Mouse (Mus musculus) embryonic facial prominence, embryonic 12.5 days (tissue): ENCODE data around the gene Cdca7l. TPM values are rescaled to one million over a fixed set of nuclear protein-coding genes. Genes with fewer than 3 reads are reported as not detected.
A peak's percentile ranks its signal among the peaks of the same experiment; 100 is the strongest.

Source experiments
- ATAC-seq: fragments of 200-750 bp; cut with Nextera tagmentation; 2 replicates; pipeline ENCODE4 v1.8.0; 2017; ENCODE audit not compliant: insufficient number of reproducible peaks, insufficient read depth, low FRiP score, low TSS enrichment
- H3K27ac ChIP-seq: fragments of 300-500 bp; sonication (generic); 2 replicates; pipeline ENCODE4 v1.5.1; 2016; ENCODE audit warnings: mild to moderate bottlenecking
- H3K27me3 ChIP-seq: fragments of 300-500 bp; sonication (generic); 2 replicates; pipeline ENCODE4 v1.6.1; 2016; ENCODE audit warnings: mild to moderate bottlenecking, moderate library complexity
- H3K36me3 ChIP-seq: fragments of 300-500 bp; sonication (generic); 2 replicates; pipeline ENCODE4 v1.6.1; 2016; ENCODE audit warnings: mild to moderate bottlenecking
- H3K4me1 ChIP-seq: fragments of 300-500 bp; sonication (generic); 2 replicates; pipeline ENCODE4 v1.6.1; 2016
- H3K4me2 ChIP-seq: fragments of 300-500 bp; sonication (generic); replicated peaks from 2 replicates; pipeline ENCODE4 v1.6.1; 2016; ENCODE audit warnings: mild to moderate bottlenecking, moderate library complexity
- H3K4me3 ChIP-seq: fragments of 300-500 bp; sonication (generic); 2 replicates; pipeline ENCODE4 v1.5.1; 2016; ENCODE audit warnings: mild to moderate bottlenecking
- H3K9ac ChIP-seq: fragments of 300-500 bp; sonication (generic); 2 replicates; pipeline ENCODE4 v1.6.1; 2016; ENCODE audit warnings: mild to moderate bottlenecking, moderate library complexity
- H3K9me3 ChIP-seq: fragments of 300-500 bp; sonication (generic); 2 replicates; pipeline ENCODE4 v1.6.1; 2016; ENCODE audit warnings: mild to moderate bottlenecking, moderate library complexity
- WGBS: fragments of 180-500 bp; shearing (Covaris S2); methylation state at CpG from one replicate; pipeline ENCODE4 v1.1.7; 2016; 5-methylcytosine and 5-hydroxymethylcytosine counted together
- polyA plus RNA-seq: library from polyadenylated mRNA; unstranded; fragments of >200 nt; fragmentation: Nextera tagmentation; extraction: Ambion mirVana; gene quantifications from 2 replicates; pipeline ENCODE4 v1.2.1, GENCODE M21; 2016

Gene Cdca7l
- polyA plus RNA-seq, 1 experiment from 2014 or later = 34.6 TPM

- no peaks in the 10 kb centered on the region for H3K27me3 ChIP-seq
- no peaks in the 10 kb centered on the region for H3K36me3 ChIP-seq
- peak overlapping the region; percentile 90 for H3K27ac ChIP-seq
- under 1% methylated on average over 75 of the region's 75 CpGs for WGBS
- H3K9ac ChIP-seq = peak overlapping the region; percentile 81
- H3K4me1 ChIP-seq = 0 out of 2 replicates have a peak, but pooled peaks cover 6% of the 10 kb centered on the region
- peak overlapping the region; percentile 75 for H3K4me2 ChIP-seq
- H3K4me3 ChIP-seq = peak overlapping the region; percentile 76
- H3K9me3 ChIP-seq = no peaks in the 10 kb centered on the region
- peak; percentile 94 for ATAC-seq
Measured at GRCm38 (mm10) chr12:117843302-117844074, 39.4 kb downstream of the Cdca7l start.

GRCm38 (mm10) chr12:117844075-117844408 is 40.0 kb downstream of the Cdca7l start:
- WGBS = under 1% methylated on average over 15 of the region's 15 CpGs

GRCm38 (mm10) chr12:117844917-117845316 is 40.8 kb downstream of the Cdca7l start:
- H3K27me3 ChIP-seq = no peaks in the 10 kb centered on the region
- no peak overlapping the region for H3K27ac ChIP-seq
- no peak overlapping the region; the same call in 1 of the 2 replicates for H3K9ac ChIP-seq

More at GRCm38 (mm10) chr12:117844075-117844408, 40.0 kb downstream of the Cdca7l start:
- peak overlapping the region; percentile 90; the same call in 1 of the 2 replicates for H3K27ac ChIP-seq
- peak overlapping the region; percentile 81 for H3K9ac ChIP-seq
- H3K4me2 ChIP-seq = peak overlapping the region; percentile 75
- H3K36me3 ChIP-seq = no peaks in the 10 kb centered on the region
- H3K4me1 ChIP-seq = 0 out of 2 replicates have a peak, but pooled peaks cover 6% of the 10 kb centered on the region
- no peaks in the 10 kb centered on the region for H3K9me3 ChIP-seq
- H3K4me3 ChIP-seq = peak overlapping the region; percentile 76
- no peaks in the 10 kb centered on the region for H3K27me3 ChIP-seq
- peak; percentile 79 for ATAC-seq

GRCm38 (mm10) chr12:117848621-117849020 is 44.5 kb downstream of the Cdca7l start:
- no peak overlapping the region for H3K4me2 ChIP-seq
- H3K4me3 ChIP-seq = no peak overlapping the region
- no peak overlapping the region for H3K9ac ChIP-seq
- no peak overlapping the region for H3K27ac ChIP-seq
- WGBS = 92% methylated on average over 6 of the region's 6 CpGs
- H3K27me3 ChIP-seq = no peaks in the 10 kb centered on the region
- H3K9me3 ChIP-seq = no peaks in the 10 kb centered on the region
- H3K36me3 ChIP-seq = no peaks in the 10 kb centered on the region
- H3K4me1 ChIP-seq = 0 out of 2 replicates have a peak, but pooled peaks cover 6% of the 10 kb centered on the region
- ATAC-seq = no peak

More at GRCm38 (mm10) chr12:117844917-117845316, 40.8 kb downstream of the Cdca7l start:
- H3K4me2 ChIP-seq = peak overlapping the region; percentile 75
- H3K4me1 ChIP-seq = 0 out of 2 replicates have a peak, but pooled peaks cover 6% of the 10 kb centered on the region
- peak overlapping the region; percentile 76 for H3K4me3 ChIP-seq
- no peaks in the 10 kb centered on the region for H3K36me3 ChIP-seq
- no peak for ATAC-seq
- WGBS = 17% methylated on average over 2 of the region's 2 CpGs
- H3K9me3 ChIP-seq = no peaks in the 10 kb centered on the region

- Histone ChIP-seq H3K9me3 (no peaks in the 10 kb centered on the region), H3K27ac (no peak overlapping the region), H3K36me3 (no peaks in the 10 kb centered on the region), H3K27me3 (no peaks in the 10 kb centered on the region), H3K4me3 (no peak overlapping the region), H3K4me2 (no peak overlapping the region), H3K4me1 (no peaks in the 10 kb centered on the region), H3K9ac (no peak overlapping the region)
- 51% methylated on average over 10 of the region's 10 CpGs for WGBS
- ATAC-seq = no peak
Measured at GRCm38 (mm10) chr12:117850472-117850871, 46.4 kb downstream of the Cdca7l start.

GRCm38 (mm10) chr12:117853316-117853715 is 49.2 kb downstream of the Cdca7l start:
- Histone ChIP-seq H3K27me3 (no peaks in the 10 kb centered on the region), H3K27ac (no peak overlapping the region), H3K4me3 (no peak overlapping the region), H3K9ac (no peak overlapping the region), H3K4me2 (no peak overlapping the region), H3K36me3 (no peaks in the 10 kb centered on the region), H3K9me3 (no peaks in the 10 kb centered on the region), H3K4me1 (no peaks in the 10 kb centered on the region)
- WGBS = 35% methylated on average over 6 of the region's 6 CpGs
- no peak for ATAC-seq

GRCm38 (mm10) chr12:117857023-117857422 is 52.9 kb downstream of the Cdca7l start:
- no peak overlapping the region for H3K9ac ChIP-seq
- H3K27ac ChIP-seq = no peak overlapping the region
- H3K4me2 ChIP-seq = no peak overlapping the region
- WGBS = 79% methylated on average over 9 of the region's 9 CpGs
- no peak overlapping the region for H3K4me3 ChIP-seq
- no peaks in the 10 kb centered on the region for H3K27me3 ChIP-seq
- no peaks in the 10 kb centered on the region for H3K36me3 ChIP-seq
- H3K9me3 ChIP-seq = no peaks in the 10 kb centered on the region
- no peak for ATAC-seq
- no peaks in the 10 kb centered on the region for H3K4me1 ChIP-seq

GRCm38 (mm10) chr12:117857884-117858283 is 53.8 kb downstream of the Cdca7l start:
- Histone ChIP-seq H3K9ac (no peak overlapping the region), H3K4me3 (no peak overlapping the region), H3K27me3 (no peaks in the 10 kb centered on the region), H3K4me1 (peaks cover 4% of the 10 kb centered on the region), H3K27ac (no peak overlapping the region), H3K36me3 (no peaks in the 10 kb centered on the region), H3K4me2 (no peak overlapping the region), H3K9me3 (no peaks in the 10 kb centered on the region)
- WGBS = 89% methylated on average over 6 of the region's 6 CpGs
- no peak for ATAC-seq

GRCm38 (mm10) chr12:117860840-117861239 is 56.8 kb downstream of the Cdca7l start:
- 79% methylated on average over 7 of the region's 7 CpGs for WGBS
- no peak for ATAC-seq
- no peak overlapping the region for H3K4me2 ChIP-seq

GRCm38 (mm10) chr12:117861249-117861648 is 57.2 kb downstream of the Cdca7l start:
- peaks cover 12% of the 10 kb centered on the region for H3K4me1 ChIP-seq
- no peak overlapping the region for H3K9ac ChIP-seq
- no peak overlapping the region for H3K4me3 ChIP-seq
- H3K36me3 ChIP-seq = 0 out of 2 replicates have a peak, but pooled peaks cover under 1% of the 10 kb centered on the region
- no peak for ATAC-seq
- no peaks in the 10 kb centered on the region for H3K9me3 ChIP-seq
- WGBS = 77% methylated on average over 3 of the region's 3 CpGs
- H3K4me2 ChIP-seq = no peak overlapping the region
- no peak overlapping the region for H3K27ac ChIP-seq
- no peaks in the 10 kb centered on the region for H3K27me3 ChIP-seq

More at GRCm38 (mm10) chr12:117860840-117861239, 56.8 kb downstream of the Cdca7l start:
- H3K4me1 ChIP-seq = peaks cover 12% of the 10 kb centered on the region
- no peak overlapping the region for H3K9ac ChIP-seq
- H3K4me3 ChIP-seq = no peak overlapping the region
- H3K27me3 ChIP-seq = no peaks in the 10 kb centered on the region
- no peak overlapping the region for H3K27ac ChIP-seq
- H3K9me3 ChIP-seq = no peaks in the 10 kb centered on the region
- H3K36me3 ChIP-seq = no peaks in the 10 kb centered on the region

- no peaks in the 10 kb centered on the region for H3K27me3 ChIP-seq
- H3K4me3 ChIP-seq = no peak overlapping the region
- WGBS = 89% methylated on average over 5 of the region's 5 CpGs
- peaks cover 12% of the 10 kb centered on the region for H3K4me1 ChIP-seq
- H3K9me3 ChIP-seq = no peaks in the 10 kb centered on the region
- H3K27ac ChIP-seq = no peak overlapping the region
- ATAC-seq = no peak
- H3K9ac ChIP-seq = no peak overlapping the region
- peaks cover 13% of the 10 kb centered on the region; the same call in 1 of the 2 replicates for H3K36me3 ChIP-seq
- no peak overlapping the region for H3K4me2 ChIP-seq
Measured at GRCm38 (mm10) chr12:117862655-117863054, 58.6 kb downstream of the Cdca7l start.
